Mouse (Mus musculus): ENCODE data around the gene Yy1.

- no peak for TF ChIP-seq CTCF (conservative IDR thresholded peaks at IDR 0.05; ENCODE audit: low read length)
- TF ChIP-seq POU5F1 (IDR thresholded peaks at IDR 0.05; ENCODE audit: borderline replicate concordance, low read length), result no peak
- TF ChIP-seq NANOG (IDR thresholded peaks at IDR 0.05; ENCODE audit: borderline replicate concordance, low read length), result no peak
Measured at GRCm38 (mm10) chr12:108761209-108761608, 31.6 kb upstream of the Yy1 start.
